Mouse (Mus musculus) cerebral cortex, adult 2 months (tissue): ENCODE results near the gene Gm17018.

Experiments used
- WGBS: fragments of 180-500 bp; shearing (Covaris S2); methylation state at CpG from one replicate; pipeline ENCODE4 v1.1.7; 2018; 5-methylcytosine and 5-hydroxymethylcytosine counted together

Gene Gm17018

GRCm38 (mm10) chr19:45587509-45588292 lies 27.3 kb downstream of the Gm17018 start:
- 91% methylated on average over 6 of the region's 6 CpGs for WGBS

GRCm38 (mm10) chr19:45589761-45590160 lies 29.3 kb downstream of the Gm17018 start:
- WGBS, result 89% methylated on average over 6 of the region's 6 CpGs

GRCm38 (mm10) chr19:45591704-45592103 lies 31.3 kb downstream of the Gm17018 start:
- 68% methylated on average over 7 of the region's 7 CpGs for WGBS

- WGBS, result 83% methylated on average over 9 of the region's 9 CpGs
Measured at GRCm38 (mm10) chr19:45592916-45593315, 32.5 kb downstream of the Gm17018 start.

- WGBS, result 98% methylated on average over 7 of the region's 7 CpGs
Measured at GRCm38 (mm10) chr19:45594079-45594478, 33.7 kb downstream of the Gm17018 start.

- 95% methylated on average over 6 of the region's 6 CpGs for WGBS
Measured at GRCm38 (mm10) chr19:45595481-45595880, 35.1 kb downstream of the Gm17018 start.

GRCm38 (mm10) chr19:45596019-45596418 lies 35.6 kb downstream of the Gm17018 start:
- 70% methylated on average over 7 of the region's 7 CpGs for WGBS

- 86% methylated on average over 6 of the region's 6 CpGs for WGBS
Measured at GRCm38 (mm10) chr19:45596434-45596833, 36.0 kb downstream of the Gm17018 start.

- 82% methylated on average over 4 of the region's 4 CpGs for WGBS
Measured at GRCm38 (mm10) chr19:45597106-45597505, 36.7 kb downstream of the Gm17018 start.

- WGBS, result 93% methylated on average over 5 of the region's 5 CpGs
Measured at GRCm38 (mm10) chr19:45602606-45603005, 42.2 kb downstream of the Gm17018 start.

GRCm38 (mm10) chr19:45606701-45607100 lies 46.3 kb downstream of the Gm17018 start:
- 93% methylated on average over 4 of the region's 4 CpGs for WGBS

- 77% methylated on average over 7 of the region's 7 CpGs for WGBS
Measured at GRCm38 (mm10) chr19:45607479-45607878, 47.1 kb downstream of the Gm17018 start.

GRCm38 (mm10) chr19:45608648-45609339 lies 48.4 kb downstream of the Gm17018 start:
- WGBS, result 88% methylated on average over 13 of the region's 13 CpGs

GRCm38 (mm10) chr19:45610823-45611222 lies 50.4 kb downstream of the Gm17018 start:
- 74% methylated on average over 5 of the region's 5 CpGs for WGBS

GRCm38 (mm10) chr19:45614375-45614774 lies 54.0 kb downstream of the Gm17018 start:
- 74% methylated on average over 8 of the region's 8 CpGs for WGBS

GRCm38 (mm10) chr19:45614928-45615327 lies 54.5 kb downstream of the Gm17018 start:
- 76% methylated on average over 3 of the region's 3 CpGs for WGBS

GRCm38 (mm10) chr19:45615415-45616213 lies 55.2 kb downstream of the Gm17018 start:
- WGBS, result 82% methylated on average over 12 of the region's 12 CpGs

GRCm38 (mm10) chr19:45616214-45616518 lies 55.8 kb downstream of the Gm17018 start:
- WGBS, result 75% methylated on average over 4 of the region's 4 CpGs

GRCm38 (mm10) chr19:45616735-45617134 lies 56.3 kb downstream of the Gm17018 start:
- 62% methylated on average over 7 of the region's 7 CpGs for WGBS

- 92% methylated on average over 6 of the region's 6 CpGs for WGBS
Measured at GRCm38 (mm10) chr19:45618184-45618583, 57.8 kb downstream of the Gm17018 start.

GRCm38 (mm10) chr19:45619744-45620501 lies 59.5 kb downstream of the Gm17018 start:
- WGBS, result 85% methylated on average over 14 of the region's 14 CpGs

GRCm38 (mm10) chr19:45621061-45621460 lies 60.6 kb downstream of the Gm17018 start:
- 81% methylated on average over 7 of the region's 7 CpGs for WGBS
